Mouse (Mus musculus): ENCODE results near the gene Usp6nl. TPM values are rescaled to one million over a fixed set of nuclear protein-coding genes. Genes with fewer than 3 reads are reported as not detected.

Usp6nl gene
- polyA plus RNA-seq, 1 experiment = 8.6 TPM

DNA sequence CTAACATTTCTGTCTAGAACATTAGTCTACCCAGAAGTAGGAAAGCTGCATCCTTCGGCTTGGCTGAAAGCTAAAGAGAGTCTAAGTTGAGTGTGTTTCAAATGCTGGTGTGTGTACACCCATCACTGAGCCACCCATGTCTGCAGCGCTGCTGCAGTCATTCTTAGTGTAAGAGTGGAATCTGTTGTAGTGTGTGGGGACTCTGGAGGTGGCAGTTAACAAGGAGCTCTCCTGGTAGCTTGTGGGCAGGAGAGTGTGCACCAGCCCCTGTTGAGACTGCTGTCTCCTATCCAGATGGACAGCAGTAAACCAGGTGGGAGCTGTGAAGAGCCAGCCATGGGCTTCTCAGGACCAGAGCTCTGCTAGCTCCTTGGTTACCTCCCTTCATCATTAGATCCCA lies 18.0 kb downstream of the Usp6nl start:
- Histone ChIP-seq H3K4me3 (ENCODE audit: insufficient read depth, low read length) (no peak overlapping the region), H3K4me1 (ENCODE audit: control insufficient read depth, insufficient read depth, low read length) (no peaks in the 10 kb centered on the region), H3K27ac (ENCODE audit: insufficient read depth, low read length) (no peak overlapping the region)
- TF ChIP-seq CTCF (IDR thresholded peaks at IDR 0.05; ENCODE audit: extremely low read depth, insufficient read depth, low read length) = no peak
- no peak for TF ChIP-seq POLR2A (IDR thresholded peaks at IDR 0.05; ENCODE audit: extremely low read depth, insufficient read depth, low read length)

DNA sequence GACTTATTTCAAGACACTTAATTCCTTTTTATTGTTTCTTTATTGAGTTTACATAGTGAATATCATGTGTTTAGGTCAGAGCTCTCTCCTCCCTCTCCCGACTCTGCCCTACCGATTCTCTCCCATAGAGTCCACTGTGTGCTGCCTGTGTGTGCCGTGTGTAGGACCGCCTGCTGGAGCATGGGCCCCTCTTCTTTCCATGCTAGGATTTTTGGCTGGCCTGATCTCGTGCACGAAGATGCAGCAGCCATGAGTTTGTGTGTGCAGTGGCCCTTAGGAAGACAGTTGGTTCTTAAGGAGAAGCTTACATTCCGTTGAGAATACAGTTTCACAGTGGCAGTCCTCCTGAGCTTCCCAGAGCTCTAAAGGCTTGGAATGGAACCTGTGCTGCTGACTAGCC lies 19.0 kb downstream of the Usp6nl start:
- H3K4me1 ChIP-seq (ENCODE audit: control insufficient read depth, insufficient read depth, low read length) = no peaks in the 10 kb centered on the region
- no peak overlapping the region for H3K27ac ChIP-seq (ENCODE audit: insufficient read depth, low read length)
- no peak overlapping the region for H3K4me3 ChIP-seq (ENCODE audit: insufficient read depth, low read length)
- TF ChIP-seq CTCF (IDR thresholded peaks at IDR 0.05; ENCODE audit: extremely low read depth, insufficient read depth, low read length) (no peak), POLR2A (IDR thresholded peaks at IDR 0.05; ENCODE audit: extremely low read depth, insufficient read depth, low read length) (no peak)

DNA sequence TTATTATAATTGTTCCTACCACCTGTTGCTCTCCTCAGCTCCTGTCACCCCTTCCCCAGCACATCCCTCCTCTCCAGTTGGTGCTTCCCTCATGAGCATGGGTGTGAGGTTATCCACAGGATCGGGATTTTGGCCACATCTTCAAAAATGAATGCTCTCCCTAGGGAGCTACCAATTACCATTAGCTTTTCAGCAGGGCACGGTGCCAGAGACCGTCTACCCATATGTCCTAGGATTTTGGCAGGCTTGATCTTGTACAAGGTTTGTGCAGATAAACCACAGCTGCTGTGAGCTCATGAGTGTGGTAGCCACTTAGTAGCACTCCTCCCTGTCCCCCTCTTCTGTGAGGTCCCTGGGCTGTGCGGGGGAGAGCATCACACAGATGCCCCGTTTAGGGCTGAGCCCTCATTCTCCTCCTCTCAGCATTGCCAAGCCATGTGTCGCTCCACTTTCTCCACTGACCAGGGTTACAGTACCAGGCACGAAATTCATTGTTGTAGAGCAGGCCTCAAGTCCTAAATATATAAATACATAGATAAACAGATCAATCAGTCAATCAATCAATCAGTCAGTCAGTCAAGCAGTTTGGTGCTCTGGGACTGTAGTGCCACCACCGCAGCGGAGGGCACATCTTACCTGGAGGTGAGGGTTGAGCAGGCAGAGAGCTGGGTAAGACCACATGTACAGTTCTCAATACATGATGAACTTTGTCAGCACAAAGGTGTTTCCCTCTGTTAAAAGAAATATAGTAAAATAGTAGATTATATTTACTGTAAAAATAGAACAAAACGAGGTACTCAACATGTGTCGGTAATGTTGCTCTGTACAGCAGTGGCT lies 27.0 kb downstream of the Usp6nl start:
- H3K4me1 ChIP-seq (ENCODE audit: control insufficient read depth, insufficient read depth, low read length) = peaks cover 2% of the 10 kb centered on the region; the same call in 1 of the 2 replicates
- no peak overlapping the region for H3K4me3 ChIP-seq (ENCODE audit: insufficient read depth, low read length)
- no peak for TF ChIP-seq CTCF (IDR thresholded peaks at IDR 0.05; ENCODE audit: extremely low read depth, insufficient read depth, low read length)
- TF ChIP-seq POLR2A (IDR thresholded peaks at IDR 0.05; ENCODE audit: extremely low read depth, insufficient read depth, low read length) = no peak
- H3K27ac ChIP-seq (ENCODE audit: insufficient read depth, low read length) = no peak overlapping the region

DNA sequence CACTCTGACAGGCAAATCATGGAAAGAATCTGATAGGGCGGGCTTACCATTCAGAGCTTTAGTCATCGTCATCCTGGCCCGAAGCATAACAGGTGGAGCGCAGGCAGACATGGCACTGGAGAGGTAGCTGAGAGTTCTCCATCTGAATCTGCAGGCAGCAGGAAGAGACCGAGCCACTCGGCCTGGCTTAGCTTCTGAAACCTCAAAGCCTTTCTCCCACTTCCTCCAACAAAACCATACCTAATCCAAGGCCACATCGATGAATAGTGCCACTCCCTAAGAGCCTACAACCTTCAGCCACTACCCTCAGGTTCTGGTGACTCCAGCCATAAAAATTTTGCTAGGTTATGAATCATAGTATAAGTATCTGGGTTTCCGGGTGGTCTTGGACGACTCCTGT lies 27.7 kb downstream of the Usp6nl start:
- no peak overlapping the region for H3K4me3 ChIP-seq (ENCODE audit: insufficient read depth, low read length)
- H3K4me1 ChIP-seq (ENCODE audit: control insufficient read depth, insufficient read depth, low read length) = peaks cover 2% of the 10 kb centered on the region; the same call in 1 of the 2 replicates
- TF ChIP-seq POLR2A (IDR thresholded peaks at IDR 0.05; ENCODE audit: extremely low read depth, insufficient read depth, low read length) (no peak), CTCF (IDR thresholded peaks at IDR 0.05; ENCODE audit: extremely low read depth, insufficient read depth, low read length) (no peak)

DNA sequence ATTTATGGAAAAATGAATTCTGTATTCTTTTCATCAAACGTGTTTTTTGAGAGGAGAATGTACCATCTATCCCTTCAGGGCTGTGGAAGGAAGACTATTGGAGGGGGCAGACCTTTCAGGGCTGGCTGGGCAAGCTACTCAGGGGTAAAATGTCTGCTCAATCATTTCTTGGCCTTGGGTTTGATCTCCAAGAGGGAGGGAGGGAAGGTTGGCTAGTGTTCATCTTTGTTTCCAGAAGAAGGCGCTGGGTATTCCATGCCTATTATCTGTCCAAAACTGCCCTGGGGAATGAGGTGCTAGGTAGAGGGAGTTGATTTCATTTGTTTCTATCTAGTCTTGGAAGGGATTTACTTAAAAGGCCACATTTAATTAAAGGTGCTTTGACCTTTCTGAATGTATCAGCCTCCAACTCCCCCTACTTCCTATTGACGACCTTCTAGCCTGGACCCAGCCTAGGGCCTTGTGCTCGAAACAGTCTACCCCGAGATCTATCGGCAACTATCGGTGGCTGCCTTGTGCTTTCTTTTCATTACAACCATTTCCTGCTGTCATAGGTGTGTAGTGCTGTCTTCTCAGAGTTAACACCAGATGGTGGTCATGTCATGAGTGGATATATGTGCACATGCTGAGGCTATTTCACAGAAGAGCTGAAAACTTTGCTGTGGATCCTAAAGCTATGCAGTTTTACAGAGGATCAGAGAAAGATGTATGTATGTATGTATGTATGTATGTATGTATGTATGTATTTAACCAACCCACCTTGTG lies 28.6 kb downstream of the Usp6nl start:
- TF ChIP-seq POLR2A (IDR thresholded peaks at IDR 0.05; ENCODE audit: extremely low read depth, insufficient read depth, low read length) = no peak
- TF ChIP-seq CTCF (IDR thresholded peaks at IDR 0.05; ENCODE audit: extremely low read depth, insufficient read depth, low read length) = no peak
- Histone ChIP-seq H3K4me1 (ENCODE audit: control insufficient read depth, insufficient read depth, low read length) (peaks cover 2% of the 10 kb centered on the region; the same call in 1 of the 2 replicates), H3K27ac (ENCODE audit: insufficient read depth, low read length) (no peak overlapping the region), H3K4me3 (ENCODE audit: insufficient read depth, low read length) (no peak overlapping the region)

More for the DNA sequence above, 27.7 kb downstream of the Usp6nl start:
- H3K27ac ChIP-seq (ENCODE audit: insufficient read depth, low read length) = no peak overlapping the region

DNA sequence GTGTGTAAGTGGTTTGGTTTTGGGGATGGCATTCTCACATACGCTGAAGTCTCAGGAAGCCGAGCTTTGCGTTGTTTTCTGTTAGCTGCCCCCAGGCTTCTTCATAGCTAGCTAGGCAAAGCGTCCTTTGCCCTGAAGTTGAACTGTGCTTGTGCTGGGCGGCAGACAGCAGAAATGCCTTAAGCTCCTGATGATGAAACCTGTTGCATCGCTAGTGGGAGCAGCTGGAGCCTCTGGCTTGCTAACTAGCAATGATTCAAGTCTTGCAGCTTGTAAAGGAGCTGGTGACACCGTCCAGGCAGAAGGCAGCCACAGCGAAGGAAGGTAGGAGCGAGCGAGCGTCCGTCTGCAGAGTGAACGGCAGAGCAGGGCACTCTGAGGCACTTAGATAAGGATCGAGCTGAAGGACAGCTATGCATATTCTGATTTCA lies 30.1 kb downstream of the Usp6nl start:
- TF ChIP-seq POLR2A (IDR thresholded peaks at IDR 0.05; ENCODE audit: extremely low read depth, insufficient read depth, low read length) (no peak), CTCF (IDR thresholded peaks at IDR 0.05; ENCODE audit: extremely low read depth, insufficient read depth, low read length) (no peak)
- peak overlapping the region; percentile 26; the same call in 1 of the 2 replicates for H3K4me3 ChIP-seq (ENCODE audit: insufficient read depth, low read length)
- H3K4me1 ChIP-seq (ENCODE audit: control insufficient read depth, insufficient read depth, low read length) = peaks cover 2% of the 10 kb centered on the region; the same call in 1 of the 2 replicates
- H3K27ac ChIP-seq (ENCODE audit: insufficient read depth, low read length) = no peak overlapping the region

DNA sequence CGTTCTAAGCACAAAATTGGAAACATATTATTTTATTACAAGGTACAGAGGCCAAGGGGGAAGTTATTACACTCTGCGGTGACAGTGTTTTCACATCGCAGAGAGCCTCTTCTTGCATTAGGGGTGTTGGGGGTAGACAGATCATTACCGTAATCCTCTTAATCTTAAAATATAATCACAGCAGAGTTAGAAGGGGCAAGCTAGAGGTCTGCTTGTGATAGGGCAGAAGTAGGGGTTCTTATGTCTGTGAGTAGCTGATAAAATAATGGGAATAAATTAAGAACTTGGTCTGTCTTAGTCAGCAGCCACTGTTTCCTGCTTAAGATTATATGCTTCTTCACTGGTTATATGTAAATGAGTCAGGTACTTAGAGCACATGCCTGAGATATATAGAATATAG lies 30.6 kb downstream of the Usp6nl start:
- Histone ChIP-seq H3K4me1 (ENCODE audit: control insufficient read depth, insufficient read depth, low read length) (peaks cover 2% of the 10 kb centered on the region; the same call in 1 of the 2 replicates), H3K27ac (ENCODE audit: insufficient read depth, low read length) (no peak overlapping the region), H3K4me3 (ENCODE audit: insufficient read depth, low read length) (peak overlapping the region; percentile 26; the same call in 1 of the 2 replicates)
- TF ChIP-seq POLR2A (IDR thresholded peaks at IDR 0.05; ENCODE audit: extremely low read depth, insufficient read depth, low read length) = no peak
- no peak for TF ChIP-seq CTCF (IDR thresholded peaks at IDR 0.05; ENCODE audit: extremely low read depth, insufficient read depth, low read length)

DNA sequence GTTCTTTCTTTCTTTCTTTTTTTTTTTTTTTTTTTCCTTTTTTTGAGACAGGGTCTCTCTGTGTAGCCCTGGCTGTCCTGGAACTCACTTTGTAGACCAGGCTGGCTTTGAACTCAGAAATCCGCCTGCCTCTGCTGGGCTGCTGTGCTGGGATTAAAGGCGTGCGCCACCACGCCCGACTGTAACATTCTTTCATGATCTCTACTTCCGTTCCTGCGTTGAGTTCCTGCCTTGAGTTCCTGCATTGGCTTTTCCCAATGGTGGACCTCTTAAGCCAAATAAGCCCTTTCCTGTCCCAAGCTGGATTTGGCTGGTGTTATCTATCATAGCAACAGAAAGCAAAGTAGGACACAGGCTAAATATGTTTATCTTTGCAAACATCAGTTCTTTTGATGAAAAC lies 34.8 kb downstream of the Usp6nl start:
- Histone ChIP-seq H3K27ac (ENCODE audit: insufficient read depth, low read length) (no peak overlapping the region), H3K4me1 (ENCODE audit: control insufficient read depth, insufficient read depth, low read length) (peaks cover 3% of the 10 kb centered on the region), H3K4me3 (ENCODE audit: insufficient read depth, low read length) (no peak overlapping the region)
- no peak for TF ChIP-seq CTCF (IDR thresholded peaks at IDR 0.05; ENCODE audit: extremely low read depth, insufficient read depth, low read length)
- no peak for TF ChIP-seq POLR2A (IDR thresholded peaks at IDR 0.05; ENCODE audit: extremely low read depth, insufficient read depth, low read length)

DNA sequence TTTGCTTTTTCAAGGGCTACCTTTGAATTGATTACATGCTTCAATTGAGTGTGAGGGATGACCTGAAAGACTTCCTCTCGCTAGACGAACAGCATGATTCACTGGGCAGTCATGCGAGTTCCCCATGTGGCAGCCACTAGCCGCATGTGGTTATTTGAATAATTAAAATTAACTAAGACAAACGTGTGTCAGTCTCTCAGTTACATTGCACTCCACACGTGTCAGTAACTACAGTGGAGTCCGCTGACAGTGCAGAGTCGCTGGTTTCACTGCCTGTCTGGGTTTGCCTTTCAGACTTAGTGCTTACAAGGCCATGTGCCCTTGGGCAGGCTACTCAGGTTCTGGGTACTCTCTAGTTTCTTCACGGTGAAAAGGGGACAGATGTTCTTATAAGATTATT lies 37.2 kb downstream of the Usp6nl start:
- no peak overlapping the region for H3K27ac ChIP-seq (ENCODE audit: insufficient read depth, low read length)
- TF ChIP-seq POLR2A (IDR thresholded peaks at IDR 0.05; ENCODE audit: extremely low read depth, insufficient read depth, low read length) (no peak), CTCF (IDR thresholded peaks at IDR 0.05; ENCODE audit: extremely low read depth, insufficient read depth, low read length) (no peak)
- H3K4me1 ChIP-seq (ENCODE audit: control insufficient read depth, insufficient read depth, low read length) = peaks cover 2% of the 10 kb centered on the region; the same call in 1 of the 2 replicates
- no peak overlapping the region for H3K4me3 ChIP-seq (ENCODE audit: insufficient read depth, low read length)

Data from cortical plate, adult 2 months (tissue).